Mouse (Mus musculus): Measurements from ENCODE around the gene Ints14.
"Not testable (repeated sequence)": the region's sequence is repeated elsewhere in the genome, so short reads cannot be mapped to it uniquely, and the experiment has no call there.

The Ints14 gene

DNA sequence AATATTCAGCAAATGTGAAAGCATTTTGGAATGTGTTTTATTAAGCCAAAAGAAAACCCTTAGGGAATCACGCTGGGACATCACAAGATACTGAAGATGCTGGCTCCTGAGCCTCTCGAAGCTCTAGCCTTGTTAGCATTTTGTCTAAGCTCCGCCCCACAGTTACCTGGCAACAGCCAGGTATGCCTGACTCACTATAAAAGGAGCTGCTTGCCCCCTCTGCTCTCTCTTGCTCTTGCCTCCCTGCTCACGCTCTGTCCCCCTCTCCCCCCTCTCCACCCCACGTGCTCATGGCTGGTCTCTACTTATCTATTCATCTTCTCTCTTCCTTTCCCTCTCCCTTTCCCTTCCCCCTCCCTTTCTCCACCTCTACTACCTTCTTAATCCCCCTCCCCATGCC is 8.7 kb upstream of the Ints14 start:
- no peak for ATAC-seq (ENCODE audit: low TSS enrichment)

DNA sequence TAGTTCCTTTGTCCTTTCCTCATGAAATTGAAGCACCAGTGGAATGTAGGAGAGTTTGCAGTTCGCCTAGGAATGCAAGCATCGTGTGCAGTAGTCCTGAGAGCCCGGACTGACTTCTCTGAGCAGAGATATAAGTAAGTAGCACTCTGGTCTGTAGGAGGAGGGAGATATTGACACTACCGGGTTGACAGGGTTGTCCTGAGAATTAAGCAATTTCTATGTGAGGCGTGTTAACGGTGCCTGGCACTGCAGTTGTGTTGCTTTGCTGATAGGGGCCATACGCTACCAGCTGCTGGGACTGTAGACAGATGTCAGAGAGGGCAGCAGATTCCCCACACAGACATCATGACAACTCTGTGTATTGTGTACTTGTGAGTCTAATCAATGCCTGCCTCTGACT is 7.5 kb upstream of the Ints14 start:
- no peak for ATAC-seq (ENCODE audit: low TSS enrichment)

DNA sequence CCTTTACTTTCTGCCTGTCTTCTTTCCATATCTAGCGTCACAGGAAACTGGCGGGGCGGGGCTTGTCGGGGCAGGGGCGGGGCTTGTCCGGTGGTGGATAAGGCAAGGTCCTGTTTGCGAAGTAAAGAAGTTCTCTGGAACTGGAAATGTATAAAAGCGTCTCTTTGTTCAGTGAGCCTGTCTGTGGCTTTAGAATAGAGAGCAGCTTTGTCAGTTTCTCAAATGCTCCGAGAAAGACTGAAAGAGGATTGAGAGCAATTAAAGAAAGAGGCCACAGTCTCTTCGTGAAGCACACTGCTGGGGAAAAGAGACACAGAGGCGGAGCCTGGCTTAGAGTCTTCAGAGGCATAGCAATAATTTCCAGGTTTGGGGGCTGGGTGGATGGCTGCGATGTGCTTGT is 4.4 kb upstream of the Ints14 start:
- ATAC-seq (ENCODE audit: low TSS enrichment) = no peak

DNA sequence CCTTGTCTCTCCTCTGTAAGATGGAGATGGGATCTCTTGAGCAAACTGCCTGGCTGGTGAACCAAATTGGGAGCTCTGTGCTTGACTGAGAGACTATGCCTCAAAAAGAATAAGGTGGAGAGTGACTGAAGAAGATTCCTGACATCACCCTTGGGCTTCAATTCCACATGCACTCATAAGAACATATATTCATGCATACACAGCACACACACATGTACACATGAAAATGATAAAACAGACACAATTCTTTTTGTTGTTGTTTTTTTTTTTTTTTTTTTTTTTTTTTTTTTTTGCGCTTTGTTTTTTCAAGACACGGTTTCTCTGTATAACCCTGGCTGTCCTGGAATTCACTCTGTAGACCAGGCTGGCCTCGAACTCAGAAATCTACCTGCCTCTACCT is 3.4 kb upstream of the Ints14 start:
- ATAC-seq (ENCODE audit: low TSS enrichment) = no peak

DNA sequence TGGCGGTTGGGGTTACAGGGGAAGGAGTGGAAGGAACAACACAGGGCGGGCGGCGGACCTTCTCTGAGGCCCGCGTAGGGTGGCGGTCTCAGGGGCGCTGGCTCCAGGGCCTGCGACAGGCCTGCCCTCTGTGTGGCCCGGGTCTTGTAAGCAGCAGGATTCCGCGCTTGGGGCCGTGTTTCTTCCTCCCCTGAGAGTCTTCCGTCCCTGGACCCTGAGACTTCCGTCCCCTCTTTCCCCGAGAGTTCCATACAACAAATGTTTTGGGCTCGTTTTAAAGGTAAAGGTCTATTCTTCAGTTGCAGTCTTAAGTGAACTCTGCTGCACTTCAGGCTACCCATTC is 244 bp downstream of the Ints14 start:
- ATAC-seq (ENCODE audit: low TSS enrichment) = peak; percentile 71

DNA sequence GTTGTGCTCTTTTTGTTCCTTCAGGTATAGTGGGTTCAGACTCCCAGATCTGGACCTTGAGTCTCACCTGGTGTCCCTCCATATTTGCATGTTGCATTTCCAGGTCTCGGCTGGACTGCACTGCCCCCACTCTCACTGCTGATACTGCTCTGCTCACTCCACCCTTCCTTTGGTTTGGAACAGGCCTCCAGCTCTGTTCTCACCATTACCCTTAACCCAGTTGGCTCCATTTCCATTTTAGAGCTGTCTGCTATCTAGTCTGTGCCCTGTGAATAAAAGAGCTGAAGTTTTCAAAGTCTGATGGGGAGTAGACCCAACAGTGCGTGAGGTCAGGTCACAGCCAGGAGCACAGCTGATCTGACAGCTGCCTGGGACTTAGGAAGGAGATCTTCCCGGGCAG is 19.8 kb downstream of the Ints14 start:
- ATAC-seq (ENCODE audit: low TSS enrichment) = no peak

DNA sequence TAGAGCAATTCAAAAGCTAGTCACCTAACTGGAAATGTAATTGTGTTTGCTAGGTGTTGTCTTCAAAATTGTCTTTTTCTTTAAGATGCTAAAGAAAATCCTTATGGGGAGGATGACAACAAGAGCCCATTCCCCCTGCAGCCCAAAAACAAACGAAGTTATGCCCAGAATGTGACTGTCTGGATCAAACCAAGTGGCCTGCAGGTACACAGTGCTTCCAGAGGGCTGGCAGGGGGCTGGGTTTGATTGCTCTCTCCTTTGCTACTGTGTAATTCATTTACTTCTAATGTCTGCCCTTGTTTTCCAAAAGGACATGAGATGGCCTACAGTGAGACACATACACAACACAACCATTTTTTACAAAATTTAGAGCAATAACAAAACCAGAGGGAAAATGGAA is 21.2 kb downstream of the Ints14 start:
- ATAC-seq (ENCODE audit: low TSS enrichment) = no peak

DNA sequence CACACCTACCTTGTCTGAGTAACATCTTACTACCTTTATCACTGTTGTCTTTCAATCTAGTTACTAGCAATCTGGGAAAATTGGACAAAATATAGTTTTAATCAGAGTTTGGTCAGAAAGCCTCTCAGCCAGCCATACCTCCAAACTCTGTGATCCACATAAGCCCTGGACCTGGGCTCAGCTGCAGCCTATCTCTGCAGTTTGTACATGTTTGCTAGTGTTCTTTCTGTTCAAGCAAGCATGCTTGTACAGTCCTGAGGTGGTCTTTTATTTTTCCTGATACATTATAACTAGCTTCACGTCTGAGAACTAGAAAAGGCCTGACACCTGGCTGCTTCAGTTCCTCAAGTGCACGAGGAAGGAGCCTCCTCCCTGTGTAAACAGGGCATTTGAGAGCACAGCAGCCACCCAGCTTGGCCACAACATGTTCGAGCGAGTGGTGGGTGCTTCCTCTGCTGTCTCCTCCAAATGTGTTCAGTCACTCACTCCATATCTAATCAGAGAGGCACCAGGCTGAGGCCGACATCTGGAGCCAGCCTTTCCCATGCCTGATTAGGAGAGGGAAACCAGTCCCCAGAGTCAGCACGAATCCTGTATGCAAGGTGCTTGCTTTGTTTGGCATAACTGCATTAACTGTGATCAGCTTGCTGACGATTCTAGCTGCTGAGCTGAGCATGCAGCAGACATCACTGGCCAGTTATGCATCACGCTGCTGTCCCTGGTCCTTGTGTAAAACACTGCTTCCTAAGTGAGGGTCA is 24.5 kb downstream of the Ints14 start:
- ATAC-seq (ENCODE audit: low TSS enrichment) = peak; percentile 22; the same call in 1 of the 2 replicates

DNA sequence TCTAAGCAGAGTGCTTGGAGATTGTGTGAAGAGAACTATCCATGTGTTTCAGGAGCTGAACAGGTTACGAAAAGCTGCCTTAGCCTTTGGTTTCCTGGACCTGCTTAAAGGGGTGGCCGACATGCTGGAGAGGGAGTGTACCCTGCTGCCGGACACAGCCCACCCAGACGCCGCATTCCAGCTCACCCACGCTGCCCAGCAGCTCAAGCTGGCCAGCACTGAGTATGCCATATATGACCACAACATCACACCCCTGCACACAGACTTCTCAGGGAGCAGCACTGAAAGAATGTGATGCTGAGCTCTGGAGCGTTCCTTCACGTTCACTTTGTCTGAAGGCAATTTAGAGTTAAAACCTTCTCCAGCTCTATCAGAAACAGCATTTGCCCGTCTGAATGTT is 25.1 kb downstream of the Ints14 start:
- ATAC-seq (ENCODE audit: low TSS enrichment) = peak; percentile 11; the same call in 1 of the 2 replicates

DNA sequence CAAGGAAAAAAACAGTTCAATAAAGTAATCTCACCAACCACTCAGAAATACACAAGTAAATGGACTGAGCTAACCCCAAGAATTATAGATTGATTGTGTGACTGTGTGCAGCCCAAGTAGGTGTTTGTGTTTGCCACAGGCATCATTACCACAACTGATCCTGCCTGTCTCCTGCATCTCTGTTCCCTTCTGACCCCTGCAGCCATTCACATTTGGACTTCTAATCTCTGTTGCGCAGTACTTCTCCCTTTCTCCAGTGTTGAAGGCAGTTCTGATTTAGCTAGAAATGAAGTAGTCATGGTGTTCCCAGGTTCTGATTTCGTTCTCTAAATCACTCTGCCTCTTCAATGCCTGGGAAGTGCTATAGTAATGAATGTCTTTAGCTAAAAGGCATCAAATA is 26.9 kb downstream of the Ints14 start:
- no peak for ATAC-seq (ENCODE audit: low TSS enrichment)

DNA sequence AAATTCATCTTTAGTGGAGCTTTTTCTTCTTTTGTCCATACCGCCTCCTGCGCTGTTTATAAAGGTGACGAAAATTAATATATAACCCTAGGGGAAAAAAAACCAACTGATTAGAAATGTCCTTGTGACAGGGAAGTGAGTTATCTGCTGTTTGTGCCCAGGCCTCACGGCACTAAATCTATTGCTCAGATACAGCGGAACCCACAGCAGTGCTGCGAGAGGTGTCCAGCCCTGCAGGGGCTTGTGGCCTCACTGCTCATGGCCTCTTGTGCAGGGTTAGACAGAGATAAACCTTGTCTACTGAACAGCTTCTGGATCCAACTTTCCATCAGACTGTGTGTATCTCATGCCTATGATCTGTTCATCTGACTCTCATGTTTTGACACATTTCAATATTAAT is 27.7 kb downstream of the Ints14 start:
- ATAC-seq (ENCODE audit: low TSS enrichment) = no peak

DNA sequence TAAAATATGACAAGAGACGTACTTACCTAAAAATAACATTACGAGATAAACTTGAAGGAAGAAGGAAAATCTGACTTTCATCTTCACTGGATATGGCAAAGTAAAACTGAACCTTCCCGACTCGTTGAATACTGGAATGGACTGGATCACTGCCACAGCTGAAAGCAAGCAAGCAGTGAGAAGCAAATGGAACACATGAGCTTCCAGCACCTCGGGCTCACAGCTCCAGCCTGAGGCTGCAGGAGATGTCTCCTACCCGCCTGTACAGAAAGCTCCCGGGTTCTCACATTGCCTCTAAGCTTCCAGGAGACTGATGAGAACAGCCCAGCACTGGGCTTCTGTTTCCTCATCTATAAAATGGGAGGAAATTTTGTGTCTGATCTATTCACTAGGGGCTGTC is 29.6 kb downstream of the Ints14 start:
- ATAC-seq (ENCODE audit: low TSS enrichment) = peak; percentile 74

DNA sequence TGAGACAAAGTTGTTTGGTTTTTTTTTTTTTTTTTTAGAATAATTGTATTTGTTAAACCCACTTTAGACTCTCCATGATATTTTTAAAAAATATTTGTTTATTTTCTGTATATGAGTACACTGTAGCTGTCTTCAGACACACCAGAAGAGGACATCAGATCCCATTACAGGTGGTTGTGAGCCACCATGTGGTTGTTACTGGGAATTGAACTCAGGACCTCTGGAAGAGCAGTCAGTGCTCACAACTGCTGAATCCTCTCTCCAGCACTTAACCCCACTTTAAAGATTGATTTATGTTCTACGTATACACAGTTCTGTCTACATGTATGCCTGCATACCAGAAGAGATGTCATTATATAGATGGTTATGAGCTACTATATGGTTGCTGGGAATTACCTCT is 34.8 kb downstream of the Ints14 start:
- not testable (repeated sequence) for ATAC-seq (ENCODE audit: low TSS enrichment)

DNA sequence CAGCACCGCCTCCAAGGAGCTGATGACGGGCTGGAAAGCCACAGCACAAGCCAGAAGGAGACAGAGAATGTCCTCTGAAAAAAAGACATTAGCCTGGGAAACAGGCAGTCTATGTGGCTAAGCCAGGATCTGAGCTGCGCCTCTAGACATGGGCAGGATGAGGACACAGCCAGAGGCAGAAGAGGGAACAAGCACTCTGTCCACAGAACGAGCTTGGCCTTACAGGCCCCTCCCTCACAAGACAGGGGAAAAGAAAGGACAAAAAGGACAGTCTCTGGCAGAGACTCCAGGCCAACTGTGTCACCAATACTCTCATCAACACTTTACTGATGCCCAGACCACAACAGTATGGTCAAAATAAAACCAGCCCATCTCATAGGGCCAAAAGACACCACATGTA is 40.8 kb downstream of the Ints14 start:
- peak; percentile 45; the same call in 1 of the 2 replicates for ATAC-seq (ENCODE audit: low TSS enrichment)

DNA sequence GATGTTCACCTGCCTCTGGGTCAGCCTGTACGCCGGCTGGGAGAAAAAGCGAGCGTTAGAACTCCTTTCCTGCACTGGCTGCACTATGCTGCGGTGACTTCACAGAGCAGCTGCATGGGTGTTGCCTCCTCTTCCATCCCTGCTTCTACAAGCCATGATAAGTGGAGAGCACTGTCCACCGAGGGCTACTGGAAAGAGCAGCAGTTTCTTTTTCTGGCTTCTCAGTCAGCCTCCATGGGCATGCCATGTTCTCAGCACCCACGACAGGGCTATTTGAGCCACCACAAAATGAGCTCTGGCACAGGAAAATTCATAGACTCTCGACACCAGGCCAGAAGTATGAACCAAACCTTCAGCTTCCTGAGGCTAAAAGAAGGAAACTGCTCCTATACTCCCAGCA is 45.0 kb downstream of the Ints14 start:
- peak; percentile 71; the same call in 1 of the 2 replicates for ATAC-seq (ENCODE audit: low TSS enrichment)

DNA sequence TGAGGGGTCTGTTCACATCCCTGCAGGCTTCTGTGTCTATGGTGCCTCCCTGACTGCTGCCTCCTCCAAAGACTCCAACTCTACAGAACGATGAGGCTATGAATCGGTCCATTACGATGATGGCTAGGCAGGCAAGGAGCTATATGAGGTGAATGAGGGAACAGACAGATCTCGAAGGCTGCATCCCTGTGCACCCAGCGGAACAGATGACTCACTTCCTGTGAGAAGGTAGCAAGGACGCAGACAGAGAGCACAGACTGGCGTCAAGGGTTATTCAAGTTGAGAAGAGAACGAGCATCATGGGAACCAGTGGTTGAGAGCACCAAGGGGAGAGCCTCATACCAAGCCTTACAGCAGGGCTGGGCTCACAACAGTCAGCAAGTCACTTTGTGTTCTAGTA is 49.9 kb downstream of the Ints14 start:
- ATAC-seq (ENCODE audit: low TSS enrichment) = peak; percentile 56

DNA sequence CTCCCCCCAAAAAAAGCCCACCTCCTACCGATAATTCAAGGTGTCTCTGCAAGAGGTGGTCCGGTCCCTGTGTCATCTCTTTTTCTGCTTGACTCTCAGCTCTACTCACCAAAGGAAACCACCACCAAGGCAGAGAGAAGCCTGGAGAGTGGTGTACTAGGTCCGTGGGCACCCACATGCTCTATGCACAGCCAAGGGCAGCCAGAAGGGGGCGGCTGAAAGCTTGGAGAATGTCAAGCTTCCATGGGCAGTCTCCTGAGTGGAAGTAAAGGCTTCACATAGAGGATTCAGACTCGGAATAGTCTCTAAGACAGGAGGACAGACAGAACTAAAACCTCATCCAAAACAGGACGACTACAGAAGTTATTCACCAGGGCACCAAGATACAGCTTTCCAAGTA is 50.6 kb downstream of the Ints14 start:
- ATAC-seq (ENCODE audit: low TSS enrichment) = peak; percentile 32; the same call in 1 of the 2 replicates

DNA sequence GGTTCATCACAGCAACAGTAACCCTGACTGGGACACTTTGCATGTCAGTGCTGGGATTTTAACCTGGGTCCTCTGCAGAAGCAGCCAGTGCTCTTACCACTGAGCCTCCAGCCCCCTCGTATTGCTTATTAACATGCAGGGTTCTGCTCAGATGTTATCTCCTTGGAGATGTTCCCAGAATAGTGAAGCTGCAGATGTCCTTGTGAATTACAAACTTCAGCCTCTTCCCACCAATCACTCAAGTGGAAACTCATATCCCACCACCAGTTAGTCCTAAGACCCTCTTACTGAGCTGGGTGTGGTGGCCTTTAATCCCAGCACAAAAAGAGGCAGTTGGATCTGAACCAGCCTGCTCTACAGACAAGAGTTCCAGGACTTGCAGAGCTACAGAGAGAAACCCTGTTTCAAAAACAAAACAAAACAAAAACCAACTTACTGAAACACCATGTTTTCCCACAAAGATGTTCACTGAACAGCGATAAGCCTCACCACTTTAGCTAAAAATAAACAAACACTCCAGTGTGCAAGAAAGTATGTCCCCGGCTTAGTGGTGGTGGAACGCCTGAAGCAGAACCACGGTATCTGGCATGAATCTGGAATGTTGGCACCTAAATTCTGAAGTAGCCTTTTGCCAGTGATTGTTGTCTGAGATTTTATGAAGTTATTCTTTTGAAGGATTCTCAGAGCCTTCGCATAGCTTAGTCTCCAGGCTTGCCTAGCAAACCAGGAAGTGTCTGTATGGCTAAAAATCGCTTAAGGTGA is 54.9 kb downstream of the Ints14 start:
- no peak for ATAC-seq (ENCODE audit: low TSS enrichment)

DNA sequence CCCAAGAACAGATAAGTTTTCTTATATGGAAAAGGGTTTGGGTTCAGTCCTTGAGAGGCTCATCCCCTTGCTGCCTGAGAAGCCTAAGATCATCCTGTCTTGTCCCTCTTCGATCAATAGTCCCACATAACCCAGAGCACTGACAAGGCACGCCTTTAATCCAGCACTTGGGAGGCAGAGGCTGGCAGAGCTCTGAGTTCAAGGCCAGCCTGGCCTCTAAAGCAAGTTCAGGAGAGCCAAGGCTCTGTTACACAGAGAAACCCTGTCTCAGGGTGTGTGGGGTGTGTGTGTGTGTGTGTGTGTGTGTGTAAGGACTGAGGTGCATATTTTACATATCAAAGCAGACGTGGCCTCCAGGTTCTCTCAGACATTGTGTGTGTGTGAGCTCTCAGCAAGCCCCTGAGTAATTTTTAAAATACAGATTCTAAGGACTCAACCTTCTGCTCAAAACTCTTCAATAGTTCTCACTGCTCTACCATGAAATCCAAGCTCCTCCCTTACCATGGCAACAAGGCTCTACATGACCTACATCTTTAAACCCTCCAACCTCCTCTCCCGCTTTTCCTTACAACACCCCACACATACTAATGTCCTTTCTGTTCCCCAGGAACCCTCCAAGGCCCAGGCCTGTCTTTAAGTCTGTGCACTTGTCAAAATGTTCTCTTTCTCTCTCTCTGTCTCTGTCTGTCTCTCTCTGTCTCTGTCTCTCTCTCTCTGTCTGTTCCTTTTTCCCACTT is 55.7 kb downstream of the Ints14 start:
- no peak; the same call in 1 of the 2 replicates for ATAC-seq (ENCODE audit: low TSS enrichment)

DNA sequence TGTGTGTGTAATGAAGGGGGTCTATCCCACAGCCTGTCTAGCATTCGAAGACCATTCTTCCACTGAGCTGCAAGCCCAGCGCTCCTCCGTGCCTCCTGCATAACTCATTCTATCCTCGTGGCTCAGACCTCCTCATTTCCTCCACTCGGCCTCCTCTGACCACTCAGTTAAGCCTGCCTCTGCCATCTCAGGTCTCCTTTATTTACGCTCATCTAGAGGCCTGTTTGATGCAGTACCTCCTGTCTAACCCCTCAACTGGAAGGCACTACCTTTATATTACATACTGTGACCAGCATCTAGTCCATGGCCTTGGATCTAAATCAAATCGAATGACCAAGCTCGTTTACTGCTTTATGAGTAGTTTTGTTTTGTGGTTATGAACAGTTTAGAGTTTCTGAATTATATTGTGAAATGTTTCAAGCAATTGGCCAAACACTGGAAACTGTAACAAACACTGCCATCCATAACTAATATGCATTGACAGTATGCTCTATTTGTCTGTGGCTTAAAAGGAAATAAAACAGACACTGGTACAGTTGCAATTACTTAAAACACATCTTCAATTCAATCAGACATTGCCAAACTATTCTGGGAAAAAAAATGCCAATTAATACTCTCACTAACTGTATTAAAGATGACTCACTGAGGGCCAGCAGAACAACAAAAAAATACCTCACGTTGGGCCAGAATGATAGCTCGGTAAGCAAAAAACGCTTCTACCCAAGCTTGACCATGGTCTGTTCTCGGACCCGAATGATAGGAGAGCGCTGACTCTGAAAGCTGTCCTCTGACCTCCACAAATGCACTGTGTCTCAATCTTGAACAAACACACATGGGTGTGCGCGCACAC is 56.5 kb downstream of the Ints14 start:
- ATAC-seq (ENCODE audit: low TSS enrichment) = no peak

DNA sequence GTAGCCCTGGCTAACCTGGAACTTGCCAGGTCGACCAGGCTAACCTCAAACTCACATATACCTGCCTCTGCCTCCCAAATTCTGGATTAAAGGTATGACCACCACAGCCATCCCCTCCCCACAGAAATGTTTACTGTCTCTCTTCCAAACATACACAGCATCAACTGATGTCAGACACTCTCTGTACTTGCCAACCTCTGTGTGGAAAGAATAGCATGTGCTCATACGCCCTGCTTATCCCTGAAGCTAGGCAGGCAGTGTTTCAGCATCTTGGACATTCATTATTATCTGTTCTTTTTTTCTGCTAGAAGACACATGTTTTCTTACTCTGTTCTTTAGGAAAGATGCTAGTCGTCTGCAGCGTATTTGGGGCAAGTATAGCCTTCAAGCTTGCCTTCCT is 57.2 kb downstream of the Ints14 start:
- ATAC-seq (ENCODE audit: low TSS enrichment) = no peak
